Mouse (Mus musculus) myocyte (in vitro differentiated cells): ENCODE results near the gene Gm45062.

Experiments
- E2F4 ChIP-seq: IDR thresholded peaks from one replicate; pipeline ENCODE4 v1.6.1; 2011; ENCODE audit warnings: mild to moderate bottlenecking, control low read depth, moderate library complexity; ENCODE audit not compliant: insufficient read depth
- MAX ChIP-seq: IDR thresholded peaks from one replicate; pipeline ENCODE4 v1.6.1; 2011; ENCODE audit warnings: low read depth, mild to moderate bottlenecking, control low read depth
- MYOD1 ChIP-seq, 3 experiments: IDR thresholded peaks; one replicate each; pipeline ENCODE4 v1.6.1; 2011; ENCODE audit warnings: control low read depth in 2 of 3, low read depth in 2 of 3, mild to moderate bottlenecking in 2 of 3, moderate library complexity in 1 of 3; ENCODE audit not compliant: insufficient read length in 2 of 3, control insufficient read depth in 1 of 3
- MYOG ChIP-seq, 3 experiments: IDR thresholded peaks; one replicate each; pipeline ENCODE4 v1.6.1; 2011; ENCODE audit warnings: control low read depth in 2 of 3, low read depth in 2 of 3, mild to moderate bottlenecking in 2 of 3; ENCODE audit not compliant: insufficient read length in 2 of 3, control insufficient read depth in 1 of 3, insufficient read depth in 1 of 3
- POLR2A ChIP-seq: IDR thresholded peaks from one replicate; pipeline ENCODE4 v1.6.1; 2011; ENCODE audit warnings: low read depth, mild to moderate bottlenecking, control low read depth, moderate library complexity; ENCODE audit not compliant: insufficient read length
- POLR2AphosphoS2 ChIP-seq: IDR thresholded peaks from one replicate; pipeline ENCODE4 v1.6.1; 2011; ENCODE audit warnings: low read depth, control low read depth; ENCODE audit not compliant: insufficient read length
- SRF ChIP-seq: IDR thresholded peaks from one replicate; pipeline ENCODE4 v1.6.1; 2011; ENCODE audit warnings: low read depth; ENCODE audit not compliant: control insufficient read depth, insufficient read length
- TCF12 ChIP-seq: IDR thresholded peaks from one replicate; pipeline ENCODE4 v1.6.1; 2011; ENCODE audit warnings: mild to moderate bottlenecking, control low read depth; ENCODE audit not compliant: poor library complexity, insufficient read depth, severe bottlenecking
- USF1 ChIP-seq: IDR thresholded peaks from one replicate; pipeline ENCODE4 v1.6.1; 2011; ENCODE audit warnings: low read depth, mild to moderate bottlenecking, control low read depth, moderate library complexity

GRCm38 (mm10) chr6:8591665-8592064 lies 332.4 kb downstream of the Gm45062 start:
- TF ChIP-seq POLR2A (no peak), MYOG (IDR thresholded peaks at IDR 0.05; ENCODE audit: control insufficient read depth in 1 of 3, insufficient read depth in 1 of 3, insufficient read length in 2 of 3, low read depth in 2 of 3) (no peak), USF1 (no peak), MAX (no peak), POLR2AphosphoS2 (no peak), E2F4 (no peak), MYOD1 (IDR thresholded peaks at IDR 0.05; ENCODE audit: control insufficient read depth in 1 of 3, insufficient read length in 2 of 3, low read depth in 2 of 3) (no peak), SRF (no peak), TCF12 (no peak)
